Mouse (Mus musculus) midbrain, embryonic 14.5 days (tissue): ENCODE data around the gene Gm9747. TPM values are rescaled to one million over a fixed set of nuclear protein-coding genes. Genes with fewer than 3 reads are reported as not detected.
A peak's percentile ranks its signal among the peaks of the same experiment; 100 is the strongest.

ENCODE experiments used
- ATAC-seq: fragments of 200-750 bp; cut with Nextera tagmentation; 2 replicates; pipeline ENCODE4 v1.8.0; 2017; ENCODE audit warnings: moderate number of reproducible peaks, moderate library complexity; ENCODE audit not compliant: low FRiP score, low TSS enrichment
- DNase-seq: peaks from one replicate; pipeline ENCODE4 v3.0.0-alpha.2; 2015
- H3K27ac ChIP-seq: fragments of 300-500 bp; sonication (generic); replicated peaks from 2 replicates; pipeline ENCODE4 v1.5.1; 2014; ENCODE audit warnings: mild to moderate bottlenecking, low read depth, low read length, moderate library complexity
- H3K27me3 ChIP-seq: fragments of 300-500 bp; sonication (generic); 2 replicates; pipeline ENCODE4 v1.6.1; 2014; ENCODE audit warnings: low read length, control low read depth, mixed read lengths; ENCODE audit not compliant: control insufficient read depth, insufficient read depth
- H3K36me3 ChIP-seq: fragments of 300-500 bp; sonication (generic); 2 replicates; pipeline ENCODE4 v1.6.1; 2014; ENCODE audit warnings: low read length, control low read depth; ENCODE audit not compliant: control insufficient read depth, insufficient read depth
- H3K4me1 ChIP-seq: fragments of 300-500 bp; sonication (generic); 2 replicates; pipeline ENCODE4 v1.6.1; 2014; ENCODE audit warnings: mild to moderate bottlenecking, antibody characterized with exemption, low read length, control low read depth; ENCODE audit not compliant: control insufficient read depth, insufficient read depth
- H3K4me2 ChIP-seq: fragments of 300-500 bp; sonication (generic); 2 replicates; pipeline ENCODE4 v1.6.1; 2014; ENCODE audit warnings: mild to moderate bottlenecking, low read length, moderate library complexity
- H3K4me3 ChIP-seq: fragments of 300-500 bp; sonication (generic); replicated peaks from 2 replicates; pipeline ENCODE4 v1.5.1; 2014; ENCODE audit warnings: low read depth, low read length
- H3K9ac ChIP-seq: fragments of 300-500 bp; sonication (generic); replicated peaks from 2 replicates; pipeline ENCODE4 v1.6.1; 2014; ENCODE audit warnings: mild to moderate bottlenecking, low read length, moderate library complexity
- H3K9me3 ChIP-seq: fragments of 300-500 bp; sonication (generic); 2 replicates; pipeline ENCODE4 v1.6.1; 2016; ENCODE audit warnings: low read length, control low read depth, mixed read lengths; ENCODE audit not compliant: control insufficient read depth
- WGBS: fragments of 180-500 bp; shearing (Covaris S2); extraction: QIAGEN DNeasy Blood & Tissue Kit; methylation state at CpG from one replicate; pipeline ENCODE4 v1.1.7; 2014; 5-methylcytosine and 5-hydroxymethylcytosine counted together
- polyA plus RNA-seq: library from polyadenylated mRNA; unstranded; fragments of >200 nt; fragmentation: Nextera tagmentation; extraction: Ambion mirVana; gene quantifications from 2 replicates; pipeline ENCODE4 v1.2.1, GENCODE M21; 2014

The Gm9747 gene
- polyA plus RNA-seq, 1 experiment from 2014 or later = 27.9 TPM

- Histone ChIP-seq H3K9me3 (no peaks in the 10 kb centered on the region), H3K27ac (no peak overlapping the region), H3K4me1 (peaks cover 9% of the 10 kb centered on the region; the same call in 1 of the 2 replicates), H3K4me3 (no peak overlapping the region), H3K36me3 (no peaks in the 10 kb centered on the region), H3K9ac (no peak overlapping the region), H3K27me3 (no peaks in the 10 kb centered on the region), H3K4me2 (no peak overlapping the region)
- ATAC-seq = peak; percentile 29; the same call in 1 of the 2 replicates
- 29% methylated on average over 12 of the region's 12 CpGs for WGBS
- DNase-seq = peak; percentile 11
These were observed 12.1 kb upstream of the Gm9747 start for GRCm38 (mm10) chr1:82220673-82221396.

- 76% methylated on average over 1 of the region's 1 CpGs for WGBS
These were observed 11.4 kb upstream of the Gm9747 start for GRCm38 (mm10) chr1:82221462-82221861.

GRCm38 (mm10) chr1:82223042-82223795 lies 9.7 kb upstream of the Gm9747 start:
- no peak for DNase-seq
- Histone ChIP-seq H3K4me1 (peaks cover 9% of the 10 kb centered on the region; the same call in 1 of the 2 replicates), H3K27ac (no peak overlapping the region), H3K4me3 (no peak overlapping the region), H3K9me3 (no peaks in the 10 kb centered on the region), H3K4me2 (no peak overlapping the region), H3K36me3 (no peaks in the 10 kb centered on the region), H3K9ac (no peak overlapping the region), H3K27me3 (no peaks in the 10 kb centered on the region)
- ATAC-seq = no peak
- WGBS = 95% methylated on average over 5 of the region's 5 CpGs

More at GRCm38 (mm10) chr1:82221462-82221861, 11.4 kb upstream of the Gm9747 start:
- Histone ChIP-seq H3K9me3 (no peaks in the 10 kb centered on the region), H3K36me3 (no peaks in the 10 kb centered on the region), H3K9ac (no peak overlapping the region), H3K4me2 (no peak overlapping the region), H3K27ac (no peak overlapping the region), H3K4me3 (no peak overlapping the region), H3K4me1 (peaks cover 9% of the 10 kb centered on the region; the same call in 1 of the 2 replicates), H3K27me3 (no peaks in the 10 kb centered on the region)
- ATAC-seq (no peak), DNase-seq (peak; percentile 5)

- Histone ChIP-seq H3K27ac (no peak overlapping the region), H3K4me2 (no peak overlapping the region), H3K9ac (no peak overlapping the region), H3K9me3 (no peaks in the 10 kb centered on the region), H3K27me3 (no peaks in the 10 kb centered on the region), H3K4me1 (no peaks in the 10 kb centered on the region), H3K4me3 (no peak overlapping the region), H3K36me3 (no peaks in the 10 kb centered on the region)
- no peak for DNase-seq
- no peak for ATAC-seq
These were observed 4.1 kb upstream of the Gm9747 start for GRCm38 (mm10) chr1:82228841-82229240.

- H3K4me2 ChIP-seq = no peak overlapping the region
- ATAC-seq (no peak), DNase-seq (no peak)
- H3K36me3 ChIP-seq = 0 out of 2 replicates have a peak, but pooled peaks cover 3% of the 10 kb centered on the region
- H3K27ac ChIP-seq = no peak overlapping the region
- no peak overlapping the region for H3K9ac ChIP-seq
- H3K9me3 ChIP-seq = no peaks in the 10 kb centered on the region
- WGBS = 96% methylated on average over 3 of the region's 3 CpGs
- H3K4me1 ChIP-seq = no peaks in the 10 kb centered on the region
- no peaks in the 10 kb centered on the region for H3K27me3 ChIP-seq
- no peak overlapping the region for H3K4me3 ChIP-seq
These were observed 1.7 kb downstream of the Gm9747 start for GRCm38 (mm10) chr1:82234616-82235015.

GRCm38 (mm10) chr1:82235455-82236104 lies 2.7 kb downstream of the Gm9747 start:
- Histone ChIP-seq H3K27ac (no peak overlapping the region), H3K9me3 (no peaks in the 10 kb centered on the region)
- no peak for ATAC-seq

GRCm38 (mm10) chr1:82238245-82238644 lies 5.3 kb downstream of the Gm9747 start:
- Histone ChIP-seq H3K36me3 (0 out of 2 replicates have a peak, but pooled peaks cover 3% of the 10 kb centered on the region), H3K9me3 (no peaks in the 10 kb centered on the region), H3K4me1 (no peaks in the 10 kb centered on the region), H3K27ac (no peak overlapping the region), H3K9ac (no peak overlapping the region), H3K27me3 (no peaks in the 10 kb centered on the region), H3K4me2 (no peak overlapping the region), H3K4me3 (no peak overlapping the region)
- ATAC-seq = no peak
- 88% methylated on average over 4 of the region's 4 CpGs for WGBS
- DNase-seq = no peak

More at GRCm38 (mm10) chr1:82235455-82236104, 2.7 kb downstream of the Gm9747 start:
- no peaks in the 10 kb centered on the region for H3K27me3 ChIP-seq
- no peak overlapping the region for H3K9ac ChIP-seq
- H3K36me3 ChIP-seq = 0 out of 2 replicates have a peak, but pooled peaks cover 3% of the 10 kb centered on the region
- WGBS = 72% methylated on average over 3 of the region's 3 CpGs
- DNase-seq = no peak
- no peak overlapping the region for H3K4me2 ChIP-seq
- no peak overlapping the region for H3K4me3 ChIP-seq
- H3K4me1 ChIP-seq = no peaks in the 10 kb centered on the region

- H3K4me2 ChIP-seq = no peak overlapping the region
- 88% methylated on average over 3 of the region's 3 CpGs for WGBS
- H3K4me3 ChIP-seq = no peak overlapping the region
- 0 out of 2 replicates have a peak, but pooled peaks cover 3% of the 10 kb centered on the region for H3K36me3 ChIP-seq
- no peaks in the 10 kb centered on the region for H3K4me1 ChIP-seq
- no peaks in the 10 kb centered on the region for H3K27me3 ChIP-seq
- DNase-seq (no peak), ATAC-seq (no peak)
- H3K27ac ChIP-seq = no peak overlapping the region
- no peaks in the 10 kb centered on the region for H3K9me3 ChIP-seq
- no peak overlapping the region for H3K9ac ChIP-seq
These were observed 6.7 kb downstream of the Gm9747 start for GRCm38 (mm10) chr1:82239409-82240201.
